In the genomic region with DNA sequence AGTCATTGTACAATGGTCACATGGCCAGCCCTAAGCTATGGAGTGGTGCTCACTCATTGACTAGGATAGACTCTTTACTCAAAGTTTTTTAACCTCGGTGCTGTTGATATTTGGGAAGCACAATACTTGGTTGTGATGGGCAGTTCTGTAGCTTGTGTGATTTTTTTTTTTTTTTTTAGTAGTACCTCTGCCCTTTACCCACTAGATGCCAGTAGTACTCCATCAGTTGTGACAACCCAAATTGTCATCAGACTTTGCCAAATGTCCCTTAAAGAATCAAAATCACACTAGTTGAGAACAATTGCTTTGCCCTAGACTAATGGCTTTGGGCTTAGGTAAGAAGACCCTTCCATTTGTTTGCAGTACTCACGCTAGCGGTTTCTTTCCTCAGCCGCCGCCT, we compare ENCODE assay signal across 8 mouse cellular contexts. TPM values are rescaled to one million over a fixed set of nuclear protein-coding genes. Genes with fewer than 3 reads are reported as not detected.
DNase-seq lines count a peak whose midpoint lies in the region; ATAC-seq and TF ChIP-seq lines count a peak whose summit lies in the region.

No protein-coding gene starts in this region.

- H3K9me3 ChIP-seq in kidney, postnatal 0 days (replicated peaks; ENCODE audit: low read length) = no peaks in the 10 kb centered on the region
- H3K9me3 ChIP-seq in hindbrain, embryonic 16.5 days (ENCODE audit: control insufficient read depth, low read length) = no peaks in the 10 kb centered on the region
- no peaks in the 10 kb centered on the region for H3K9me3 ChIP-seq in midbrain, embryonic 15.5 days

- DNase-seq in kidney, postnatal 0 days (ENCODE audit: low spot score) = no peak
- no peak for DNase-seq in kidney, adult 9 months
- DNase-seq in frontal cortex, postnatal 14 days (ENCODE audit: low spot score in 2 of 2) = no peak
- no peak for DNase-seq in ovary, postnatal 10 days (ENCODE audit: low spot score)
- DNase-seq in urinary bladder, postnatal 14 days (ENCODE audit: low spot score) = no peak

- peak; percentile 43 for TF ChIP-seq CTCF in kidney, postnatal 0 days (IDR thresholded peaks at IDR 0.05; ENCODE audit: low read depth)
- no peak for TF ChIP-seq CTCF in bone marrow macrophage, adult 2 months (IDR thresholded peaks at IDR 0.05; ENCODE audit: low read depth, low read length)

- H3K27me3 ChIP-seq in kidney, postnatal 0 days (ENCODE audit: insufficient read depth, low read length) = no peaks in the 10 kb centered on the region
- no peaks in the 10 kb centered on the region for H3K27me3 ChIP-seq in hindbrain, embryonic 16.5 days (replicated peaks; ENCODE audit: control insufficient read depth, insufficient read depth, low read length)
- H3K27me3 ChIP-seq in midbrain, embryonic 15.5 days (replicated peaks) = no peaks in the 10 kb centered on the region

- H3K4me1 ChIP-seq in kidney, postnatal 0 days (replicated peaks; ENCODE audit: insufficient read depth, low read length) = peaks cover 13% of the 10 kb centered on the region
- H3K4me1 ChIP-seq in bone marrow macrophage, adult 2 months (ENCODE audit: control insufficient read depth, insufficient read depth, low read length) = peaks cover 27% of the 10 kb centered on the region
- peaks cover 26% of the 10 kb centered on the region for H3K4me1 ChIP-seq in hindbrain, embryonic 16.5 days (ENCODE audit: control insufficient read depth, insufficient read depth, low read depth, low read length)
- peaks cover 23% of the 10 kb centered on the region for H3K4me1 ChIP-seq in midbrain, embryonic 15.5 days

- no peak overlapping the region for H3K9ac ChIP-seq in kidney, postnatal 0 days (ENCODE audit: low read depth, low read length)
- no peak overlapping the region for H3K9ac ChIP-seq in hindbrain, embryonic 16.5 days (ENCODE audit: low read depth, low read length)
- no peak overlapping the region for H3K9ac ChIP-seq in midbrain, embryonic 15.5 days

- no peak for ATAC-seq in kidney, postnatal 0 days (replicated peaks; ENCODE audit: low FRiP score, low read depth)
- no peak for ATAC-seq in hindbrain, embryonic 16.5 days
- no peak for ATAC-seq in midbrain, embryonic 15.5 days (replicated peaks)

- WGBS in kidney, postnatal 0 days = 88% methylated on average over 5 of the region's 5 CpGs
- WGBS in hindbrain, embryonic 16.5 days = 93% methylated on average over 5 of the region's 5 CpGs
- 90% methylated on average over 5 of the region's 5 CpGs for WGBS in midbrain, embryonic 15.5 days

- no peak for TF ChIP-seq POLR2A in bone marrow macrophage, adult 2 months (IDR thresholded peaks at IDR 0.05; ENCODE audit: borderline replicate concordance, low read depth, low read length)

- no peak overlapping the region for H3K4me3 ChIP-seq in kidney, postnatal 0 days (replicated peaks; ENCODE audit: low read depth, low read length)
- H3K4me3 ChIP-seq in bone marrow macrophage, adult 2 months (ENCODE audit: insufficient read depth, low read length) = peak overlapping the region; percentile 85
- H3K4me3 ChIP-seq in hindbrain, embryonic 16.5 days (ENCODE audit: low read length) = no peak overlapping the region
- H3K4me3 ChIP-seq in midbrain, embryonic 15.5 days = no peak overlapping the region

- H3K27ac ChIP-seq in kidney, postnatal 0 days = no peak overlapping the region
- H3K27ac ChIP-seq in bone marrow macrophage, adult 2 months (ENCODE audit: insufficient read depth, low read depth, low read length) = peak overlapping the region; percentile 89; the same call in 1 of the 2 replicates
- H3K27ac ChIP-seq in hindbrain, embryonic 16.5 days (ENCODE audit: low read depth, low read length) = no peak overlapping the region
- H3K27ac ChIP-seq in midbrain, embryonic 15.5 days = no peak overlapping the region

- no peaks in the 10 kb centered on the region for H3K36me3 ChIP-seq in kidney, postnatal 0 days (ENCODE audit: insufficient read depth, low read length)
- no peaks in the 10 kb centered on the region for H3K36me3 ChIP-seq in hindbrain, embryonic 16.5 days (ENCODE audit: control insufficient read depth, insufficient read depth, low read length)
- no peaks in the 10 kb centered on the region for H3K36me3 ChIP-seq in midbrain, embryonic 15.5 days (replicated peaks)

- peak overlapping the region; percentile 87; the same call in 1 of the 2 replicates for H3K4me2 ChIP-seq in kidney, postnatal 0 days (ENCODE audit: low read length)
- peak overlapping the region; percentile 88 for H3K4me2 ChIP-seq in hindbrain, embryonic 16.5 days (ENCODE audit: low read length)
- H3K4me2 ChIP-seq in midbrain, embryonic 15.5 days = peak overlapping the region; percentile 87; the same call in 1 of the 2 replicates

RNA-seq across cellular contexts. Expression of a gene that starts 1.5 kb away (rescaled TPM):
- polyA plus RNA-seq in kidney, postnatal 0 days (2015; fragmentation: Nextera tagmentation; extraction: Ambion mirVana) = 14.9 and 16.1 TPM in 2 replicates
- 30.7 and 32.9 TPM in 2 replicates for polyA plus RNA-seq in bone marrow macrophage, adult 2 months (2012; ENCODE audit: insufficient read depth, insufficient read length, missing spikeins)
- polyA plus RNA-seq in hindbrain, embryonic 16.5 days (2015; fragmentation: Nextera tagmentation; extraction: Ambion mirVana) = 29.9 and 31.2 TPM in 2 replicates
- 32.0 and 32.7 TPM in 2 replicates for polyA plus RNA-seq in midbrain, embryonic 15.5 days (2015; fragmentation: Nextera tagmentation; extraction: Ambion mirVana)
